Mouse (Mus musculus) MEL (cell line): ENCODE measurements around the gene B9d2. TPM values are rescaled to one million over a fixed set of nuclear protein-coding genes. Genes with fewer than 3 reads are reported as not detected.

ENCODE experiments used
- DNase-seq: peaks from one replicate; pipeline ENCODE4 v3.0.0; 2011; ENCODE audit warnings: low read depth, low spot score
- H3K27ac ChIP-seq: 2 replicates; pipeline ENCODE4 v1.5.1; 2012; ENCODE audit warnings: low read depth, mild to moderate bottlenecking, control low read depth, low read length, moderate library complexity; ENCODE audit not compliant: control insufficient read depth
- H3K27me3 ChIP-seq, 2 experiments: fragments of 150-350 bp in 1 of 2; sonication (generic) in 1 of 2; 2 replicates each; pipeline ENCODE4 v1.6.1; 2012; ENCODE audit warnings: low read length in 2 of 2, mild to moderate bottlenecking in 2 of 2, improper control_type of control experiment in 1 of 2, moderate library complexity in 1 of 2; ENCODE audit not compliant: insufficient read depth in 2 of 2, control insufficient read depth in 1 of 2
- H3K36me3 ChIP-seq, 2 experiments: 2 replicates each; pipeline ENCODE4 v1.6.1; 2012 to 2014; ENCODE audit warnings: low read length in 2 of 2, improper control_type of control experiment in 1 of 2, inconsistent platforms in 1 of 2, mild to moderate bottlenecking in 1 of 2; ENCODE audit not compliant: insufficient read depth in 2 of 2, control insufficient read depth in 1 of 2
- H3K4me1 ChIP-seq, 2 experiments: fragments of 150-350 bp in 1 of 2; sonication (generic) in 1 of 2; 2 replicates each; pipeline ENCODE4 v1.6.1; 2012; ENCODE audit warnings: low read length in 2 of 2, improper control_type of control experiment in 1 of 2, mild to moderate bottlenecking in 1 of 2; ENCODE audit not compliant: insufficient read depth in 2 of 2, control insufficient read depth in 1 of 2
- H3K4me3 ChIP-seq, 2 experiments: fragments of 150-350 bp in 1 of 2; sonication (generic) in 1 of 2; 2 replicates each; pipeline ENCODE4 v1.5.1; 2012; ENCODE audit warnings: low read depth in 2 of 2, low read length in 2 of 2, mild to moderate bottlenecking in 2 of 2, moderate library complexity in 2 of 2, control low read depth in 1 of 2, improper control_type of control experiment in 1 of 2; ENCODE audit not compliant: control insufficient read depth in 1 of 2, insufficient read depth in 1 of 2
- H3K79me2 ChIP-seq: 2 replicates; pipeline ENCODE4 v1.6.1; 2012; ENCODE audit warnings: mild to moderate bottlenecking, low read length, moderate library complexity; ENCODE audit not compliant: control insufficient read depth, poor library complexity, insufficient read depth
- H3K9ac ChIP-seq: 2 replicates; pipeline ENCODE4 v1.6.1; 2012; ENCODE audit warnings: low read depth, mild to moderate bottlenecking, control low read depth, low read length, moderate library complexity; ENCODE audit not compliant: control insufficient read depth, poor library complexity, severe bottlenecking
- H3K9me3 ChIP-seq: fragments of 150-350 bp; sonication (generic); replicated peaks from 2 replicates; pipeline ENCODE4 v1.6.1; 2012; ENCODE audit warnings: mild to moderate bottlenecking, low read length, improper control_type of control experiment, moderate library complexity; ENCODE audit not compliant: insufficient read depth
- BHLHE40 ChIP-seq: IDR thresholded peaks from 2 replicates; pipeline ENCODE4 v1.6.1; 2012; ENCODE audit warnings: low read depth, mild to moderate bottlenecking, inconsistent platforms, low read length, improper control_type of control experiment, borderline replicate concordance
- CTCF ChIP-seq, 3 experiments: IDR thresholded peaks in 2 of 3; conservative IDR thresholded peaks in 1 of 3; 2 replicates each; pipeline ENCODE4 v1.5.1; 2011 to 2012; ENCODE audit warnings: low read length in 3 of 3, low read depth in 2 of 3, mild to moderate bottlenecking in 2 of 3, improper control_type of control experiment in 1 of 3, inconsistent platforms in 1 of 3, mixed read lengths in 1 of 3, moderate library complexity in 1 of 3; ENCODE audit not compliant: control insufficient read depth in 1 of 3, insufficient read depth in 1 of 3, poor library complexity in 1 of 3, severe bottlenecking in 1 of 3
- ELF1 ChIP-seq: IDR thresholded peaks from 2 replicates; pipeline ENCODE4 v1.6.1; 2014; ENCODE audit warnings: low read depth, mild to moderate bottlenecking, inconsistent platforms, low read length, improper control_type of control experiment, moderate library complexity
- EP300 ChIP-seq, 2 experiments: IDR thresholded peaks; 2 replicates each; pipeline ENCODE4 v1.6.1; 2011; ENCODE audit warnings: improper control_type of control experiment in 2 of 2, low read length in 2 of 2, low read depth in 1 of 2, mild to moderate bottlenecking in 1 of 2
- GATA1 ChIP-seq: IDR thresholded peaks from 2 replicates; pipeline ENCODE4 v1.6.1; 2011; ENCODE audit warnings: low read depth, low read length, improper control_type of control experiment
- HCFC1 ChIP-seq: IDR thresholded peaks from 2 replicates; pipeline ENCODE4 v1.6.1; 2012; ENCODE audit warnings: low read depth, mild to moderate bottlenecking, inconsistent platforms, low read length, improper control_type of control experiment, moderate library complexity
- MAX ChIP-seq: IDR thresholded peaks from 2 replicates; pipeline ENCODE4 v1.6.1; 2011; ENCODE audit warnings: low read length, improper control_type of control experiment
- MEF2A ChIP-seq: IDR thresholded peaks from 2 replicates; pipeline ENCODE4 v1.6.1; 2014; ENCODE audit warnings: low read depth, mild to moderate bottlenecking, inconsistent platforms, low read length, improper control_type of control experiment; ENCODE audit not compliant: poor library complexity, insufficient replicate concordance, severe bottlenecking; ENCODE audit errors: extremely low read depth
- POLR2A ChIP-seq, 2 experiments: IDR thresholded peaks; 2 replicates each; pipeline ENCODE4 v1.6.1; 2011 to 2012; ENCODE audit warnings: low read length in 2 of 2, mild to moderate bottlenecking in 2 of 2, control low read depth in 1 of 2, improper control_type of control experiment in 1 of 2, low read depth in 1 of 2, moderate library complexity in 1 of 2; ENCODE audit not compliant: control insufficient read depth in 1 of 2, insufficient read depth in 1 of 2, poor library complexity in 1 of 2
- POLR2AphosphoS5 ChIP-seq: IDR thresholded peaks from 2 replicates; pipeline ENCODE4 v1.6.1; 2012; ENCODE audit warnings: low read depth, borderline replicate concordance, mild to moderate bottlenecking, inconsistent platforms, low read length, moderate library complexity, mixed read lengths
- TAL1 ChIP-seq: IDR thresholded peaks from 2 replicates; pipeline ENCODE4 v1.6.1; 2012; ENCODE audit warnings: mild to moderate bottlenecking, inconsistent platforms, low read length, moderate library complexity, mixed read lengths
- TBP ChIP-seq: IDR thresholded peaks from 2 replicates; pipeline ENCODE4 v1.8.0; 2011; ENCODE audit warnings: low read depth, low read length, improper control_type of control experiment
- ZKSCAN1 ChIP-seq: IDR thresholded peaks from 2 replicates; pipeline ENCODE4 v1.6.1; 2012; ENCODE audit warnings: low read depth, mild to moderate bottlenecking, inconsistent platforms, low read length, improper control_type of control experiment, moderate library complexity
- ZNF384 ChIP-seq: IDR thresholded peaks from 2 replicates; pipeline ENCODE4 v1.6.1; 2012; ENCODE audit warnings: low read depth, mild to moderate bottlenecking, inconsistent platforms, low read length, improper control_type of control experiment
- polyA plus RNA-seq, 2 experiments: library from polyadenylated mRNA; stranded (reverse) in 1 of 2; unstranded in 1 of 2; fragments of >175 nt in 1 of 2; fragments of >200 nt in 1 of 2; gene quantifications; 2 replicates each; pipeline versions ENCODE4 v1.2.1 to v1.2.4; 2012; ENCODE audit warnings: low replicate concordance in 2 of 2, low read depth in 1 of 2; ENCODE audit not compliant: insufficient read length in 2 of 2, insufficient read depth in 1 of 2, missing spikeins in 1 of 2
- total RNA-seq: library from RNA; depleted of rRNA; stranded (reverse); fragments of 300-350 nt; gene quantifications from 2 replicates; pipeline ENCODE4 v1.2.3, GENCODE M21; 2012

The B9d2 gene
- total and polyA plus RNA-seq, 3 experiments = 70.4 to 108 TPM; not detected in 1

DNA sequence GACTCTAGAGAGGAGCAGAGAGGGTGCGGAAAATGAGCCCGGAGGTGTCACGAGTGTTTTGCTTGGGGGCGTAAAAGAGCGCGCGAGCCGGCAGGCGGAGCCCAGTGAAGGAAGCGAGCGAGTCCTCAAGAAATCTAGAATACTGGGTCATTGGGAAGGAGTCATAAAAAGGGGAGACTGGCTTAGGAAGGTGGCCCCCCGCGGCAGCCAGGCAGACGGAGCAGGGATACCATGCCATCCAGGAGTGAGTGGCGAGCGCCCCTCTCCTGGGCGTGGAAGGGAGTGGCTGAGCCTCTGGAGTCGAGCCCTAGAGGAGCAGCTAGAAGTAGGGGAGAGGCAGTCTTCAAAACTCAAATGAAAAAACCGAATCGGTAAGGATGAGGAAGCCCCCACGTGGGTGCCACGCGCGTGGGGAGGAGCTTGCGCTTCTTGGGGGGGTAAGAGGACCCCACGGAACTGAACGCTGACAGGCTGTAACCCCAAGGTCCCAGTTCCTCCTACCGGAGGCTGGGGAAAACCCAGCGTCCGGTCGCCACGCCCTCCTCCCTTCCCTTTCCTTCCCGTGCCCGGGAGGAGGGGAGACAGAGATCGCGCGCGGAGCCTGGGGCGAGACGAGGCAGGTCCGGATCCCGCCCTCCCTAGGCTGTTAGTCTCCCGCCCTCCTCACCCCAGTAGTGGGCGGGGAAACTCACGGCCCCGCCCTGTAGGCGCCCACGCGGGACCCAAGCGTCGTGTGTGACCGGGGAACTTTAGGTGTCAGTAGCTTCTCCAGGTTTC is 8.4 kb downstream of the B9d2 start:
- H3K27me3 ChIP-seq = no peaks in the 10 kb centered on the region
- H3K9ac ChIP-seq = peak overlapping the region; percentile 99
- TF ChIP-seq TAL1 (no peak), ZNF384 (no peak), MAX (no peak), POLR2A (IDR thresholded peaks at IDR 0.05; ENCODE audit: control insufficient read depth in 1 of 2, insufficient read depth in 1 of 2, low read depth in 1 of 2, low read length in 2 of 2, poor library complexity in 1 of 2) (peak; percentile 46 to 85; a peak in 3 of 4 replicates), TBP (peak; percentile 74), CTCF (IDR thresholded peaks at IDR 0.05 in 2 of 3, conservative IDR thresholded peaks at IDR 0.05 in 1 of 3; ENCODE audit: control insufficient read depth in 1 of 3, insufficient read depth in 1 of 3, low read depth in 2 of 3, low read length in 3 of 3, poor library complexity in 1 of 3, severe bottlenecking in 1 of 3) (0 out of 6 replicates have a peak, but pooled peaks of 1 of the 3 experiments have one; percentile 13)
- H3K79me2 ChIP-seq = peaks cover 79% of the 10 kb centered on the region
- DNase-seq = peak; percentile 95
- peaks cover 8 to 40% of the 10 kb centered on the region in 2 experiments for H3K36me3 ChIP-seq
- peak overlapping the region; percentile 98 for H3K27ac ChIP-seq
- peaks cover 2 to 35% of the 10 kb centered on the region in 2 experiments; a peak in 3 of 4 replicates for H3K4me1 ChIP-seq
- no peaks in the 10 kb centered on the region for H3K9me3 ChIP-seq
- peak overlapping the region; percentile 80 to 97 for H3K4me3 ChIP-seq

DNA sequence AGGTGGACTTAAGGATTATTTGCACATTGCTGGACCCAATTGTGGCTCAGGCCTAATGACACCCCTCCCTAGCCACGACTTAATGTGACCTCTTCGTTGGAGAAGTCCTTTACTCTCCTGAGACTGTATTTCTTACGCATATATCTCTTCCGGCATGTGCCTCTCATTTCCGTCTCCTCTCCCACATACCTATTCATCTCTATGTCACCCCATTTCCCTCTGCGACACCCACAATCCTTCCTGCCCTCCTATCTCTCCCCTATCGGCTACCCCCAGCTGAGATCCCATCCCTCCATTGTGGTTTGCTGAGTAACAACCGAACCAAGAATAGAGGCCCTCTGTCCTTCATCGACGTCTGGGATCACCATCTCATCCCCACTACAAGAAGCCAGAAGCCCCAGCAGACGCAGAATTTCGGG is 9.0 kb downstream of the B9d2 start:
- no peaks in the 10 kb centered on the region for H3K9me3 ChIP-seq
- H3K79me2 ChIP-seq = peaks cover 80% of the 10 kb centered on the region
- H3K27ac ChIP-seq = peak overlapping the region; percentile 98
- peaks cover 9 to 35% of the 10 kb centered on the region in 2 experiments for H3K36me3 ChIP-seq
- TF ChIP-seq ELF1 (no peak), TBP (peak; percentile 64), MEF2A (no peak), HCFC1 (no peak), POLR2AphosphoS5 (peak; percentile 55; the same call in 1 of the 2 replicates), ZKSCAN1 (no peak), BHLHE40 (no peak), GATA1 (peak; percentile 89), TAL1 (peak; percentile 78), EP300 (IDR thresholded peaks at IDR 0.05; ENCODE audit: low read depth in 1 of 2, low read length in 2 of 2) (no peak), POLR2A (IDR thresholded peaks at IDR 0.05; ENCODE audit: control insufficient read depth in 1 of 2, insufficient read depth in 1 of 2, low read depth in 1 of 2, low read length in 2 of 2, poor library complexity in 1 of 2) (peak in 1 of 2 experiments; percentile 56; a peak in 2 of 4 replicates)
- TF ChIP-seq, all 39 proteins: peak for 5
- Histone ChIP-seq H3K27me3 (no peaks in the 10 kb centered on the region), H3K4me1 (peaks cover 0 to 29% of the 10 kb centered on the region in 2 experiments; a peak in 3 of 4 replicates), H3K4me3 (peak overlapping the region; percentile 80 to 97), H3K9ac (peak overlapping the region; percentile 99)
- peak; percentile 92 for DNase-seq
